Mouse (Mus musculus): ENCODE measurements at regions not wholly inside any gene's neighbourhood (a gene's known extent, or its start where the extent isn't known, plus 50 kb on each side); places are given as distances from the start of the nearest gene placed in this dataset.
A peak's percentile ranks its signal among the peaks of the same experiment; 100 is the strongest.

DNA sequence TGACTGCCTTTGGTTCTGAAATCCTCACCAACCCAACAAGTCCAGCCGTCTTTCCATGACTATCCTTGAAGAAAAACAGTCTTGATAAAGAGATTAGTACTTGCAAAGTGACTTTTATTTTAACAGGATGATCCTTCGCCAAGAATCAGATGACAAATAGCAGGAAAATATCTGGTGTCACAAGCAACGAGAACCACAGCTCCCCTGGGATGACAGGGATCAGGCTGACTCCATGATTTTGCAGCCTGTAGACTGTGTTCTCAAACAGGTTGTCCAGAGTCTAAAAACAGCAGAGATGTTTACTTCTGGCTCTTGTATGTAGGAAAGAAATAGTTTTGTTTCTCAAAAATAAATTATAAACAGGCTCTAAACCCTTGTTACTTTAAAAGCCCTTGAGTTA lies 63.3 kb downstream of the Tmem18 start:
- TF ChIP-seq CTCF (IDR thresholded peaks at IDR 0.05; ENCODE audit: borderline replicate concordance, extremely low read depth, insufficient read depth, insufficient read length) = no peak
- DNase-seq (ENCODE audit: low read depth) = no peak

DNA sequence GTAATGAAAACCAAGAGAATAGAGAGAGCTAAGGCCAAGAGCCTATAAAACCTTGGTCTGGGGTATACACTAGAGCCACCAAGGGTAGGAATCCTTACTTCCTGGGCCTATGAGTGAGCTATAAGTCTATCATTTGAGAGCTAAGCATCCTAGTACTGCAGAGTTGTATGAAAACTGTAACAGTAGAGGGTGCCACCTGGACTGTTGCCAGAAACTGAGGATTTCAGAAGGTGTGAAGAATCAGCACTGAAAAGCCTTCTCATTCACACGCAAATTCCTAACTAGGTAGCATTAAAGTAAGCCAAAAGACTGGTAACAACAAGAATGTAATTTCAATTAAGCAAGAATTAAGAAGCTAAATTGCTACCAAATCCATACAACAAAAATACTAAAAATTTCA lies 67.3 kb downstream of the Tmem18 start:
- peak; percentile 70 for DNase-seq (ENCODE audit: low read depth)
- TF ChIP-seq POLR2A (IDR thresholded peaks at IDR 0.05; ENCODE audit: borderline replicate concordance, extremely low read depth, insufficient read depth, insufficient read length, poor library complexity, severe bottlenecking) (no peak), CTCF (IDR thresholded peaks at IDR 0.05; ENCODE audit: borderline replicate concordance, extremely low read depth, insufficient read depth, insufficient read length) (no peak)

DNA sequence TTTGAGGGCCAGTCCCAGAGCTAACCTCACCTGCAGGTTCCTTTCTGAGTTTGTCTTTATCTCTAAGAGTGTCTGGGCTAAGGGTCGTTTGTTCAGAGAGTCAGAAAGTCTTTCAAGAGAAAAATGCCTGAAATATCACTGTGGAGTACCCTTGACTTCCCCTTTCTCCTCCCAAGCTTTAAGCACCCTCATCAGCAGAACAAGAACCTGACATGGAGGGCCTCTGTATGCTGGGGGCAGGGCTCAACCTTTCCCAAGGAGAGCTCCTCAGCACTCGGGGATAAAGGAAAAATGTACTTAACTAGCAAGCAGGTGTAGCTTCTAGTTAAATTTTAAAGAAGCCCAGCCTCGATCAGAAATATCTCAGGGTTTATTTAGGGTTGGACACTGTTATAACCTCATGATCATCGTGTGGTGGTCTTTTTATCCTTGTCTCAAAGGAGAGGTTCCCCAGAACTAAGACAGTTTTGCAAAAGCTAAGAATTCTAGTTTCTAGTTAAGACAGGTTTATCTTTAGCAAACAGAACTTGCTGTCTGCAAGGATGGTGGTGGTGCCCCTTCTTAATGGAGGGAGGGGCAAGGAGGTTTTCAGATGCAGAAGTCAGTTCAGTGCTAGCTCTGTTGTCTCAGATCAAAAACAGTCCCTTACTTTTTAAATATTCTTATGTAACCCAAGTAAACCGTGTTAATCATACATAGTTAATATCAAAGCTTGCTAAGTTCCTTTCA lies 70.3 kb downstream of the Tmem18 start:
- TF ChIP-seq CTCF (IDR thresholded peaks at IDR 0.05; ENCODE audit: borderline replicate concordance, extremely low read depth, insufficient read depth, insufficient read length) (no peak), POLR2A (IDR thresholded peaks at IDR 0.05; ENCODE audit: borderline replicate concordance, extremely low read depth, insufficient read depth, insufficient read length, poor library complexity, severe bottlenecking) (no peak)
- no peak for DNase-seq (ENCODE audit: low read depth)

DNA sequence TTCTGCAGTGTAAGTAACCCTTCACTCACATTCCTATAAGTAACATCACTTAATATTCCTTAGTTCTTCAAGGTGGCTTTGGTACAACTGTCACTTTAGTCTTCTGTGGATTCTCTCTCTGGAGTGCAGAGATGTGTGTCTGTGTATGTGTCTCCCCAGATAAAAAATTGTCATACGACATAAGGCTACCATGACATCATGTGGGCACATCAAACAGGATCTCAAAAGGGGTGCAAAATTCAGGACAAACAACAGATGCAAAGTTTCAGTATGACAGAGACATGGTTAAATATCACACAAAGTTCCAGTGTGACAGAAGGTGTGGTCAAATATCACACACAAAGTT lies 70.8 kb downstream of the Tmem18 start:
- TF ChIP-seq CTCF (IDR thresholded peaks at IDR 0.05; ENCODE audit: borderline replicate concordance, extremely low read depth, insufficient read depth, insufficient read length) = no peak
- TF ChIP-seq POLR2A (IDR thresholded peaks at IDR 0.05; ENCODE audit: borderline replicate concordance, extremely low read depth, insufficient read depth, insufficient read length, poor library complexity, severe bottlenecking) = no peak
- DNase-seq (ENCODE audit: low read depth) = no peak

DNA sequence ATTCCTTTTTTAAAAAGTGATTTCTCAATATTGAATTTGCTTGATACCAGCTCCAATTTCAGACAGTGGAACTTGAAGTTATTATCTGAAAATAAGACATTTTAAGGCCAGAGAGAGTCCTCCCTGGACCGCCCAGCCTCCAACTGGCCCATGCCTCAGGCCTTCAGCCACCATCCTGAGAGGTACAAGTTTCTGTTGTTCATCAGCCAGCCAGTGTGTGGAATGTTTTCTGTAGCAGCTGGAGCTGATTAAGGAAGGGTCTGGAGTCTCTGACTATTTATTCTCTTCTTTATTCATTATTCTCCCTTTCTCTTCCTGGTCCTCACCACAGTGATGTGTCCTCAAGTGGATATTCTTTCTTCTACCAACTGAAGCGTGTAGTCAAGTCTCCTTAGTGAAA lies 94.6 kb downstream of the Tmem18 start:
- DNase-seq (ENCODE audit: low read depth) = no peak

DNA sequence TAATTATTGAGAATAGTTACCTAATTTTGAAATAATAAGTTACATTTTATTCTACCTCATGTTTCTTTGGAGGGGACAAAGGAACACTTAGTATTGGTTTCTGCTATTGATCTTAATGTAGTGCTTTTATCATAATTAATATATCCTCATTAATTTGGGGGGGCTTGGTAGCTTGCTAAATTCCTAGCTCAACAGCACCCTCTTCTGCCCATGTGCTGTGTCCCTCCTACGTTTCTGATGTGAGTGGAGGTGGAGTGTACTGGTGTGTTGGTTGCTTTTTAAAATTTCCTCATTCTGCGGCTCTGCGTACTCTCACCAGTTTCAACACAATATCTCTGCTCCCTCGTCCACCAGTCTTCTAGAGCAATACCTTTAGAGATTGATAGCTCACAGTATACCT lies 105.8 kb downstream of the Tmem18 start:
- TF ChIP-seq CTCF (IDR thresholded peaks at IDR 0.05; ENCODE audit: borderline replicate concordance, extremely low read depth, insufficient read depth, insufficient read length) = no peak; the same call in 1 of the 2 replicates
- no peak for TF ChIP-seq POLR2A (IDR thresholded peaks at IDR 0.05; ENCODE audit: borderline replicate concordance, extremely low read depth, insufficient read depth, insufficient read length, poor library complexity, severe bottlenecking)
- DNase-seq (ENCODE audit: low read depth) = no peak

More for the DNA sequence above, 94.6 kb downstream of the Tmem18 start:
- no peak for TF ChIP-seq CTCF (IDR thresholded peaks at IDR 0.05; ENCODE audit: borderline replicate concordance, extremely low read depth, insufficient read depth, insufficient read length)
- TF ChIP-seq POLR2A (IDR thresholded peaks at IDR 0.05; ENCODE audit: borderline replicate concordance, extremely low read depth, insufficient read depth, insufficient read length, poor library complexity, severe bottlenecking) = no peak

DNA sequence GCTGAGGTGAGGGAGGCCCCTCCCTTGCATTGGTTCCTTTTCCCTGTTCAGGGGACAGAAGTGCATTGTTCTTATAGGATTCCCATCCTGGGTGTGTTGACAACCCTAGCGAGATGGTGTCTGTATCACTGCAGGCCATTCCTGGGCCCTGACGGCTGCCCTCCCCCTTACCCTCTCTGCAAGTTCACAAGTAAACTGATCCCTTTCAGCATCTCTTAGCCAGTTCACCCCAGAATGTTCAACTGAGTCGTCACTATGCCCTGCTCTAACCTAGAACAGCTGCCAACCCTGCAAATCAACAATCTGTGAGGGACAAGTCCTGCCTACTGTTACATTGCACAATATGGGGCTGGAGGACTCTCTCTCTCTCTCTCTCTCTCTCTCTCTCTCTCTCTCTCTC lies 109.3 kb downstream of the Tmem18 start:
- no peak for DNase-seq (ENCODE audit: low read depth)
- TF ChIP-seq POLR2A (IDR thresholded peaks at IDR 0.05; ENCODE audit: borderline replicate concordance, extremely low read depth, insufficient read depth, insufficient read length, poor library complexity, severe bottlenecking) (no peak), CTCF (IDR thresholded peaks at IDR 0.05; ENCODE audit: borderline replicate concordance, extremely low read depth, insufficient read depth, insufficient read length) (no peak)

DNA sequence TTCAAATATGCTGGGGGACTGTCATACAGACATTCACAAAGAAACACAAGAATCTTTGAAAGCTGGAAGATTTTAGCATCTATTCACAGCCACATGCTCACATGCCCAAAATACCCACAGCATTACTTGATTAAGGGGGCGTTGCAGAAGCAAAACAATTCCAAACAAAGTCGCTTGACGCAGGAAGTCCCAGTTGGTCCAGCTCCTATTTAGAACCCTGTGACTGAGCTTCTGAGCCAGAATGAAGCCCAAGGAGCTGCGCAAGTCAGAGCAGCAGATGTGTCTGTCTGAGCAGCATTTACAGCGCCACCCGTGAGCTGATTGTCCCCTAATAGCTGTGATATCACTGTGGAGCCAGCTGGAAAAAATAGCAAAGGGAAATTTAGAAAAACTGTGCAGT lies 114.0 kb downstream of the Tmem18 start:
- no peak for TF ChIP-seq POLR2A (IDR thresholded peaks at IDR 0.05; ENCODE audit: borderline replicate concordance, extremely low read depth, insufficient read depth, insufficient read length, poor library complexity, severe bottlenecking)
- TF ChIP-seq CTCF (IDR thresholded peaks at IDR 0.05; ENCODE audit: borderline replicate concordance, extremely low read depth, insufficient read depth, insufficient read length) = no peak
- peak; percentile 26 for DNase-seq (ENCODE audit: low read depth)

DNA sequence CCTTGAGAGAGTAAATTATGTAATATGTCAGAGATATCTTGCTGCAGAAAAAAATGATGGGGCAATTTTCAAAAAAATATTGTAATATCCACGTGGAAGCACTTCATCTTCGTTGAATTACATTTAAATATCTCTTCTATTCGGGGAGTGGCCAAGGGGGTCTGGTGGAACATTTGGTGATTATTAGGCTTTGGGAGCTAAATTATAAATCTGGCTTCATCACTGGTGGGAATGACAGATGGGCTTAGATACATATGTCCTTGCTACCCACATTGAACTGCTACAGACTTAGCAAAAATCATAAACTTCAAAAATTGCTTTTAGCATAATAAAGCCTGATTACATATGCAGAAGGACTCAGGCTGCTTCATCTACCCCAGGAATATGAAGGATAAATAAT lies 119.5 kb downstream of the Tmem18 start:
- DNase-seq (ENCODE audit: low read depth) = no peak
- TF ChIP-seq CTCF (IDR thresholded peaks at IDR 0.05; ENCODE audit: borderline replicate concordance, extremely low read depth, insufficient read depth, insufficient read length) (no peak), POLR2A (IDR thresholded peaks at IDR 0.05; ENCODE audit: borderline replicate concordance, extremely low read depth, insufficient read depth, insufficient read length, poor library complexity, severe bottlenecking) (no peak)

DNA sequence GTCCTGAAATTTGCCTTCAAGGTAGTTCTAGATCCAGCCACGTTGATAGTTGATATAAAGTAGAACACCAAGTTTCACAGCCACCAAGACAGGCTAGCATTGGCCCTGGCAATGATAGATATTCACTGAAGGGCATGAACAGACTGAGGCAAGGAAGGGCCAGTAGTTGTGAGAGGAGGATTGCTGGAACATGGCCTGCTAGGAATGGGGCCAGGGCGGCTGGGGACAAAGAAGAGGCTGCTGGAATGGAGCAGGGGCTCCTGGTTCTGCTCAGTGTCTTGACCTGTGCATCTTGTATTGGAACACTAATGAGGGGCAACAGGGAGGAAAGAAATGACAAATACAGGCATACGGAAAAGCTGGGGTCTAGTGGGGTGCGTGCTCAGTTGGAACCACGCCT lies 123.0 kb downstream of the Tmem18 start:
- DNase-seq (ENCODE audit: low read depth) = no peak
- TF ChIP-seq CTCF (IDR thresholded peaks at IDR 0.05; ENCODE audit: borderline replicate concordance, extremely low read depth, insufficient read depth, insufficient read length) = no peak
- TF ChIP-seq POLR2A (IDR thresholded peaks at IDR 0.05; ENCODE audit: borderline replicate concordance, extremely low read depth, insufficient read depth, insufficient read length, poor library complexity, severe bottlenecking) = no peak

DNA sequence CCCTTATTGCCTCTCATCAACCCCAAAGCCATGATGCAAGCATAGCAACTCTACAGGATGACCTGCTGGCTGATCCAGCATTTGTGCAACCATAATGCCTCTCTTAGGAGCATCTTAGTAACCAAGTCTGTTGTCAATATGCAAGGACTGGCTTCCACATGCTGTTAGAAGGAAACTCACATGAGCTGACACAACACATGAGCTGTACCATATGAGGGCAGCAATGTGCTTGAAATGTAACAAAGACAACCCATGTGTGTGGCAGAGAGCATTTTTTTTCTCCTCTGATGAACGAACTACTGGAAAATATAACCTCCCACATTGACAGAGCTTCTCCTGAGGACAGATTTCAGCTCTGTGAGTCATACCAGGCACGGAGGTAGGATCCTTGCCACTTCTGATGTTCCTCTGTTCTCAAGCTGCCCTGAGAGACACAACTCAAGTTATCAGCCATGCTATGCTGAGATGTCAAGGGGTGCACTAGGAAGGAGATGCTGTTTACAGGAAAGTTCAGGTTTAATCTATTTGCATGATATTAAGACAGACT lies 124.5 kb downstream of the Tmem18 start:
- no peak for DNase-seq (ENCODE audit: low read depth)
- TF ChIP-seq CTCF (IDR thresholded peaks at IDR 0.05; ENCODE audit: borderline replicate concordance, extremely low read depth, insufficient read depth, insufficient read length) = no peak
- no peak for TF ChIP-seq POLR2A (IDR thresholded peaks at IDR 0.05; ENCODE audit: borderline replicate concordance, extremely low read depth, insufficient read depth, insufficient read length, poor library complexity, severe bottlenecking)

DNA sequence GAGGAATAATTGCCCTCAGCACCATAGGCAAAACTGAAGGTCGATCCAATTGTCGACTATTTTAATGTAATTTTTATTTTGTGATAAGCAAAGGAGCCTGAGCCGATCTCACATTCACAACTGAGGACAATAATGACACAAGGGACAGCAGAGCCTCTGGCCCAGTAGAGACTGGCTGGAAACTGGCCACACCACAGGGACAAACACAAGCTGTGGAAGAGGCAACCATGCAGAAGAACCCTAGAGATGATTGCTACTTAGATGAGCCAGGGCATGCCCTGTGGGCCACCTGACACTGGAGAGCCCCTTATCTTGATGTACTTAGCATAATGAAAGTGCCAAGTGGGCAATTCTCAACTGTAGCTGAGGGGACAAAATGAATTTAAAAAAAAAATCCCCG lies 126.3 kb downstream of the Tmem18 start:
- DNase-seq (ENCODE audit: low read depth) = no peak
- TF ChIP-seq CTCF (IDR thresholded peaks at IDR 0.05; ENCODE audit: borderline replicate concordance, extremely low read depth, insufficient read depth, insufficient read length) (no peak), POLR2A (IDR thresholded peaks at IDR 0.05; ENCODE audit: borderline replicate concordance, extremely low read depth, insufficient read depth, insufficient read length, poor library complexity, severe bottlenecking) (no peak)
